Comparison of ENCODE assay signal across 8 mouse cellular contexts in genomic region chr11:48852624-48853473, GRCm38 (mm10). TPM values are rescaled to one million over a fixed set of nuclear protein-coding genes. Genes with fewer than 3 reads are reported as not detected.
DNase-seq lines count a peak whose midpoint lies in the region; ATAC-seq and TF ChIP-seq lines count a peak whose summit lies in the region.

No protein-coding gene starts in this region.

- WGBS in cerebellum, adult 2 months = 2% methylated on average over 23 of the region's 23 CpGs
- 9% methylated on average over 23 of the region's 23 CpGs for WGBS in limb, embryonic 12.5 days
- 11% methylated on average over 23 of the region's 23 CpGs for WGBS in small intestine, adult 2 months

- H3K27me3 ChIP-seq in cerebellum, adult 2 months (ENCODE audit: control insufficient read depth, insufficient read depth, low read length) = no peaks in the 10 kb centered on the region
- H3K27me3 ChIP-seq in megakaryocyte, embryonic 14.5 days (replicated peaks) = peaks cover 9% of the 10 kb centered on the region
- H3K27me3 ChIP-seq in limb, embryonic 12.5 days = peaks cover 24% of the 10 kb centered on the region
- H3K27me3 ChIP-seq in small intestine, adult 2 months (ENCODE audit: control insufficient read depth, insufficient read depth, low read length) = no peaks in the 10 kb centered on the region

- H3K9ac ChIP-seq in limb, embryonic 12.5 days (replicated peaks) = no peak overlapping the region; the same call in 1 of the 2 replicates

- peak overlapping the region; percentile 25 for H3K27ac ChIP-seq in cerebellum, adult 2 months (ENCODE audit: insufficient read depth, low read length)
- H3K27ac ChIP-seq in limb, embryonic 12.5 days = no peak overlapping the region
- H3K27ac ChIP-seq in small intestine, adult 2 months (ENCODE audit: insufficient read depth, low read depth, low read length) = no peak overlapping the region

- H3K4me1 ChIP-seq in cerebellum, adult 2 months (ENCODE audit: control insufficient read depth, insufficient read depth, low read length) = 0 out of 2 replicates have a peak, but pooled peaks cover 4% of the 10 kb centered on the region
- peaks cover 56% of the 10 kb centered on the region for H3K4me1 ChIP-seq in megakaryocyte, embryonic 14.5 days
- peaks cover 17% of the 10 kb centered on the region for H3K4me1 ChIP-seq in limb, embryonic 12.5 days (replicated peaks)
- peaks cover 10% of the 10 kb centered on the region for H3K4me1 ChIP-seq in small intestine, adult 2 months (ENCODE audit: control insufficient read depth, insufficient read depth, insufficient read length, low read length)

- no peak for TF ChIP-seq CTCF in cerebellum, adult 2 months (IDR thresholded peaks at IDR 0.05; ENCODE audit: borderline replicate concordance, insufficient read depth, low read depth, low read length)
- no peak for TF ChIP-seq CTCF in small intestine, adult 2 months (IDR thresholded peaks at IDR 0.05; ENCODE audit: extremely low read depth, insufficient read length, insufficient replicate concordance, low read depth, low read length)

- DNase-seq in cerebellum, adult 2 months = peak in 1 of 2 experiments; percentile 42
- DNase-seq in cerebellum, postnatal 14 days = no peak
- no peak for DNase-seq in left cerebral cortex, adult 11 months (ENCODE audit: low spot score)
- DNase-seq in right cerebral cortex, postnatal 36 days (ENCODE audit: low spot score in 2 of 2) = no peak

- H3K4me2 ChIP-seq in limb, embryonic 12.5 days = peak overlapping the region; percentile 87

- TF ChIP-seq POLR2A in cerebellum, adult 2 months (IDR thresholded peaks at IDR 0.05; ENCODE audit: borderline replicate concordance, insufficient read depth, low read length) = no peak
- TF ChIP-seq POLR2A in small intestine, adult 2 months (IDR thresholded peaks at IDR 0.05; ENCODE audit: low read depth, low read length) = no peak

- peaks cover 8% of the 10 kb centered on the region for H3K9me3 ChIP-seq in megakaryocyte, embryonic 14.5 days
- peaks cover 6% of the 10 kb centered on the region; the same call in 1 of the 2 replicates for H3K9me3 ChIP-seq in limb, embryonic 12.5 days

- no peak for ATAC-seq in megakaryocyte, adult 5-6 weeks (ENCODE audit: poor library complexity, severe bottlenecking)
- ATAC-seq in limb, embryonic 12.5 days (ENCODE audit: insufficient number of reproducible peaks, insufficient read depth, low FRiP score, low TSS enrichment, low read depth) = no peak

- H3K36me3 ChIP-seq in megakaryocyte, embryonic 14.5 days (replicated peaks; ENCODE audit: low read length) = peaks cover 8% of the 10 kb centered on the region
- H3K36me3 ChIP-seq in limb, embryonic 12.5 days = no peaks in the 10 kb centered on the region
- no peaks in the 10 kb centered on the region; the same call in 1 of the 2 replicates for H3K36me3 ChIP-seq in small intestine, adult 2 months (ENCODE audit: control insufficient read depth, insufficient read depth, low read length)

- peak overlapping the region; percentile 68 for H3K4me3 ChIP-seq in cerebellum, adult 2 months (replicated peaks; ENCODE audit: insufficient read depth, low read depth, low read length)
- H3K4me3 ChIP-seq in megakaryocyte, embryonic 14.5 days (replicated peaks) = peak overlapping the region; percentile 95
- H3K4me3 ChIP-seq in limb, embryonic 12.5 days (replicated peaks) = peak overlapping the region; percentile 64
- peak overlapping the region; percentile 60 for H3K4me3 ChIP-seq in small intestine, adult 2 months (ENCODE audit: low read depth, low read length)

RNA-seq across cellular contexts. Expression of gene Irgm1, which starts 18.6 kb away (rescaled TPM):
- 6.5 and 7.1 TPM in 2 replicates for polyA plus RNA-seq in cerebellum, adult 2 months (2012; rRNA removed)
- polyA plus RNA-seq in megakaryocyte, embryonic 14.5 days (2012; ENCODE audit: insufficient read depth, low replicate concordance) = 5.0 TPM in 1 of 2 replicates, not detected in the other
- total RNA-seq in megakaryocyte, adult 5-6 weeks (2015) = 59.0 and 67.2 TPM in 2 replicates
- total RNA-seq in megakaryocyte, adult 5-6 weeks (2017) = 54.1 and 62.0 TPM in 2 replicates
- polyA plus RNA-seq in limb, embryonic 12.5 days (2016; fragmentation: Nextera tagmentation; extraction: Ambion mirVana) = 2.2 and 2.9 TPM in 2 replicates
- polyA plus RNA-seq in small intestine, adult 2 months (2012; rRNA removed) = 1.8 and 7.4 TPM in 2 replicates

RNA-seq across cellular contexts. Expression of gene Gm12184, which starts 26.4 kb away (rescaled TPM):
- 30.1 and 34.0 TPM in 2 replicates for polyA plus RNA-seq in cerebellum, adult 2 months (2012; rRNA removed)
- 18.6 and 145 TPM in 2 replicates for polyA plus RNA-seq in megakaryocyte, embryonic 14.5 days (2012; ENCODE audit: insufficient read depth, low replicate concordance)
- total RNA-seq in megakaryocyte, adult 5-6 weeks (2015) = 6.1 and 8.5 TPM in 2 replicates
- 4.6 and 12.1 TPM in 2 replicates for total RNA-seq in megakaryocyte, adult 5-6 weeks (2017)
- polyA plus RNA-seq in limb, embryonic 12.5 days (2016; fragmentation: Nextera tagmentation; extraction: Ambion mirVana) = 4.2 and 13.6 TPM in 2 replicates
- polyA plus RNA-seq in small intestine, adult 2 months (2012; rRNA removed) = 3.3 and 3.9 TPM in 2 replicates

RNA-seq across cellular contexts. Expression of gene Trim7, which starts 26.9 kb away (rescaled TPM):
- 4.2 and 4.7 TPM in 2 replicates for polyA plus RNA-seq in cerebellum, adult 2 months (2012; rRNA removed)
- polyA plus RNA-seq in megakaryocyte, embryonic 14.5 days (2012; ENCODE audit: insufficient read depth, low replicate concordance) = 1.6 and 5.7 TPM in 2 replicates
- total RNA-seq in megakaryocyte, adult 5-6 weeks (2015) = 0.51 and 0.68 TPM in 2 replicates
- 0.18 and 0.57 TPM in 2 replicates for total RNA-seq in megakaryocyte, adult 5-6 weeks (2017)
- 0.34 and 1.3 TPM in 2 replicates for polyA plus RNA-seq in limb, embryonic 12.5 days (2016; fragmentation: Nextera tagmentation; extraction: Ambion mirVana)
- polyA plus RNA-seq in small intestine, adult 2 months (2012; rRNA removed) = 4.9 and 12.6 TPM in 2 replicates

RNA-seq across cellular contexts. Expression of gene Trim41, which starts 35.7 kb away (rescaled TPM):
- 42.3 and 45.0 TPM in 2 replicates for polyA plus RNA-seq in cerebellum, adult 2 months (2012; rRNA removed)
- 18.6 and 56.2 TPM in 2 replicates for polyA plus RNA-seq in megakaryocyte, embryonic 14.5 days (2012; ENCODE audit: insufficient read depth, low replicate concordance)
- 11.8 and 13.6 TPM in 2 replicates for total RNA-seq in megakaryocyte, adult 5-6 weeks (2015)
- total RNA-seq in megakaryocyte, adult 5-6 weeks (2017) = 39.2 and 43.7 TPM in 2 replicates
- 6.0 and 7.3 TPM in 2 replicates for polyA plus RNA-seq in limb, embryonic 12.5 days (2016; fragmentation: Nextera tagmentation; extraction: Ambion mirVana)
- 10.0 and 18.7 TPM in 2 replicates for polyA plus RNA-seq in small intestine, adult 2 months (2012; rRNA removed)

RNA-seq across cellular contexts. Expression of gene Gm5431, which starts 49.2 kb away (rescaled TPM):
- polyA plus RNA-seq in cerebellum, adult 2 months (2012; rRNA removed) = 0.06 and 0.08 TPM in 2 replicates
- 0.45 TPM in 1 of 2 replicates, not detected in the other for polyA plus RNA-seq in megakaryocyte, embryonic 14.5 days (2012; ENCODE audit: insufficient read depth, low replicate concordance)
- total RNA-seq in megakaryocyte, adult 5-6 weeks (2015) = 13.1 and 15.9 TPM in 2 replicates
- 12.0 and 15.0 TPM in 2 replicates for total RNA-seq in megakaryocyte, adult 5-6 weeks (2017)
- polyA plus RNA-seq in limb, embryonic 12.5 days (2016; fragmentation: Nextera tagmentation; extraction: Ambion mirVana) = 0.15 TPM in 2 replicates
- polyA plus RNA-seq in small intestine, adult 2 months (2012; rRNA removed) = 0.38 and 3.1 TPM in 2 replicates
